Mouse (Mus musculus) heart, adult 8-10 months (tissue): Measurements from ENCODE around the gene Sh3bp4. TPM values are rescaled to one million over a fixed set of nuclear protein-coding genes. Genes with fewer than 3 reads are reported as not detected.

Source experiments
- DNase-seq: peaks from one replicate; pipeline ENCODE4 v3.0.0; 2022; ENCODE audit warnings: low spot score
- total RNA-seq, 4 experiments: library from RNA; stranded (reverse); gene quantifications; 2 replicates each; pipeline ENCODE4 v1.2.4; 2022

The Sh3bp4 gene
- total RNA-seq, 4 experiments from 2014 or later: 7.2 to 13.4 (median 9.7) TPM

DNA sequence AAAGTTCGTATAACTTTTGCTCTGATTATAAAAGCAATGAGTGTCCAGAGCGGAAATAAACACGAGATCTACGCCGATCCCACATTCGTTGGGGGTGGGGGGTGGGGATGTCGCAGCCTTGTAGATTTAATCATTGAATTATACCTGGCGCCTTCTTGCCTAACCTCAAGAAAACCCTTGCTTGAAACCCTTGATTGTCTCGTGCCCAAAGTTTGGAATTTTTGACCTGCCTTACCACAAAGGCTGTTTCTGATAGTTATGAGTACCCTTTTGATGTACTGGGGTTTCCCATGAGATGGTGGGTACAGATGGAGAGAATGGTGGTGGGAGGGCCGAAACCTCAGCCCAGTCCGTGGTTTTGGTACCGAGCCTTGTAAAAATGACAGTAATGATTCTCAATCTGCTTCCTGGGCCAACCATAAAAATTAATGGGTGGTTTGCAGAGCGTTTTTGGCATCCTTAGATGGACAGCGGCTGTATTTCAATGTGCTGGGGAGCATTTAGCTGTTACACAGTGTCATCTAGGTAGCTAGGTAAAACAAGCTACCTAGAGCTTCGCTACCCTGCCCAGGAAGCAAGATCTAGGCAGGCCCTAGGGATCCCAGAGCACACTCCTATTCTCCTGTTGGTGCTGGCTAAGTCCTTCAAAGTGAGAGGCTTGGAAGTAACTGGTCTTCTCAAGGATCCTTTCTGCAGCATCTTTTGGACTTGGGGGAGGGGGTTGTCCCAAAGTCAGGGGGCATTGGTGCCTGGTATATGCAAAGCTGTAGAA, 1.3 kb downstream of the Sh3bp4 start:
- DNase-seq: no peak

DNA sequence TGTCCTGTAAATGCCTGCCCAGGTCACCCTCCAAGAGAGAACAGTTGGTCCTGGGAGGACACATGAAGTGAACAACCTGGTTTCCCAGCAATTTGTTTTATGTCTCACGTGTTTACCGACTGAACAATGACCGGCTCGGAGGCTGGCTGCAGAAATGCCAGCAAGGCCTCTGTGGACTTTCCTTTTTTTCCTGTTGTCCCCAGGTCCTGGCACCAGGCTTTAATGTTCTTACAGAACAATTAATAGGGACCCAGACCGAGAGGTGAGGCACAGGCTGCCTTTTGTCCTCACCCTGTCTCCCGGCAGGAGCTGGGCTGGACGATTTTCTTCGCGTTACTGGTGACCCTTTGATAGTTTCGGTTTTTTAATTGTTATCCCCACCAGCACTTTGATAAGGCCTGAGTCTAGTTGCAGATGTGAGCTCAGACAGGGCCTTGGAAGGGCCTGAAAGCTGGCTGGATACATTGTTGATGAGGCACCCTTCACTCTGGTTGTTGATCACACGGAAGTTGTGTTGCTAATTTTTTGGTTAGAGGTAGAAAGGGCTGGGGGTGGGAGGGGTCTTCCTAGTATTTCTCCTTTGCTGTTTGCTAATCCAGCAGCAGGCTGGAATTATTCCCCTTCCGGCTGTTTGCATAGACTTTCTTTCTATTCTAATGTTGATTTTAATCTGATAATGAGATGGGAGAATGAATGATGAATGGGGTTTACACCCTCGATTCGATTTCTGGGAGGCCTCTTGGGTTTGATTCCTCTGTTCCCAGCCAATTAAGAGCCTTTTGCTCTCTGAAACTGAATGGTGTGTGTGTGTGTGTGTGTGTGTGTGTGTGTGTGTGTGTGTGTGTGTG, 2.2 kb downstream of the Sh3bp4 start:
- DNase-seq: no peak

DNA sequence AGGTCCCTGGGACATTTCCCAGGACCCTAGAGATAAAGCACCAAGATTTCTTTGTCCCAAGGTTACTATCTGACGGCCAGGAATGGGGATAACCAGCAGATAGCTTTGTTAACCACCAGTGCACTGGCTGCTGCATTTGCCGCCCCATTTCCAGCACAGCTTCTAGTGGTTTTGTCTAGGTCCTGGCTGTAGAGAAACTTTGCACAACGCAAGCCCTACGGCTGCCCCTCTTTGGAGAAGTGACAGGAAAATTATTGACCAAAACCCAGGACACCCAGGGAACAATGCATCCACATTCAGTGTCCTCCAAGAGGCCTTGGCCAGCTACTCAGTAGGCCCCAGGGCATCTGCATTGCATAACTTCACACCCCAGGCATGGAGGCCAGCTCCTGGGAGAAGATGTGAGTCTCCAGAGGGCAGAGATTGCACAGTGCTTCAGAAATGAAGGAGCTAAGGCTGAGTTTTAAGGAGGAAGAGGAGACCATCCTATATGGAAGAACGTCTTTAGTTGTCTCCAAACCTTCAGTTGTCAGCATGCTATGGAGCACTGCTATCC, 3.2 kb downstream of the Sh3bp4 start:
- no peak for DNase-seq

DNA sequence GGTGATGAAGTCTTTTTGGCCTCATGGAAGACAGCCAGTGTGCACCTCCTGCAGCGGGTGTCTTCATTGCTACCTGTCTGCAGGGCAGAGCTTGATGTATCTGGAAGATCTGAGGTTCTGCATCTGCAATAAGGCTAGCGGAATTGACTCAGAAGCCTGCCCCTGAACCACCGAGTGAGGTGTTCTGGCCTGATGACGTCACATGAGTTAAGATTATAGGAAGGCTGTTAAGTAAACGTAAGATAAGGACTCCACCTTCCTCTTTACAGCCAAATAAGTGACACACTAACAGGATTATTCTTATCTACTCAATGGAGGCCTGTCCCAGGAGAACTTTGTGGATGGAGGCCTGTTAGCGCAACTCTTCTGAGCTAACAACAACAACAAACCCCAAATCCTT, 4.5 kb downstream of the Sh3bp4 start:
- DNase-seq: no peak

DNA sequence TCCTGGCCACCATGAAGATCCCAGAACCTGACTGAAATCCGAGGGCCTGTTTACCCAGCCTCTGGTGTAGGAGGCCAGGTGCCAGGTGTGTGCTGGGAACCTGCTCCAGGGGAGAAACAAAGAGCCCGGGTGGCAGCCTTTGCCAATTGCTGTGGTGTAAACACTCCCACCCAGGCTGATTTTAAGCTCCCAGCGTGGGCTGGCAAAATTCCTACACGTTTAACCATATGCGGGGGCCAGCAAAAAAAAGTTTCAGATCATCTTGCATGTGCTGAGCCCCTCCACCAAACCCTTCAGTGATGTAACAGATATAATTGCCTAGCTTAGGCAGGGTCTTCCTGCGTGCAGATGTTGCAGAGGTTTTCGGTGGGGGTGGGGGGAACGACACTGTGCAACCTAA, 4.9 kb downstream of the Sh3bp4 start:
- no peak for DNase-seq

DNA sequence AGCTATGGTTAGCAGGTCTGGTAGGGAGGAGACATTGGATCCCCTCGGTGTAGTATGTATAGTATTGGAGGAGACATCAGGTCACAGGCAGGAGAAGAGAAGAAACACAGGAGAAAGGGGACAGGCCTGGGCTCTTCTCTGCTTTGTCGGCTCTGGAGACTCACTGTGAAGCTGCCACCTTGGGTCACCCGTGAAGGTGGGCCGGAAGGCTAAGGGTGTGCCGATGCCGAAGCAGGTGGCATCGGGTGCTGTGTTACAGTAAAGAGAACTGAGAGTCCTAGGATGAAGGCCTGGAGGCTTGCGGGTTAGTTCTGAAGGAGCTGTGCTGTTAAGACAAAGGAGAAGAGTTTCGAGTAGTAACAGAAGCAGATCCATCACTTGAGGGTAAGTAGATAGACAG, 6.6 kb downstream of the Sh3bp4 start:
- DNase-seq: no peak

DNA sequence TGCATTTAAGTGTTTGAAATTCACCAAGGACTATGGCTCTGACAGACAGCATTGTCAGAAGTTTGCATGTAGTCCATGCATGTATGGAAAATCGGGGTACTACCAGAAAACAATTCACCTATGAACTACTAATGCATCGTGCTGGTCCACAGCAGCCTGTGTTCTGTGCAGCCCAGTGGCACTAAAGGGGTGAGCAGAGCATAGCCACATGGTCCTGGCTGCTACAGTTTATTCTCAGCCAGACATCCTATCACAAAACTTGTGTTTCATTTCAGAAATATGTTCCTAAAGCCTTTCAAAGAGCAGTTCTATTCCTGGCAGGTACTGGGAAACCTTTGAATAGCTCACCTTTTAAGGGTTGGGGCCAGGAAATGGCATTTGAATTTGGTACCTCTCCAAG, 8.0 kb downstream of the Sh3bp4 start:
- DNase-seq: no peak

DNA sequence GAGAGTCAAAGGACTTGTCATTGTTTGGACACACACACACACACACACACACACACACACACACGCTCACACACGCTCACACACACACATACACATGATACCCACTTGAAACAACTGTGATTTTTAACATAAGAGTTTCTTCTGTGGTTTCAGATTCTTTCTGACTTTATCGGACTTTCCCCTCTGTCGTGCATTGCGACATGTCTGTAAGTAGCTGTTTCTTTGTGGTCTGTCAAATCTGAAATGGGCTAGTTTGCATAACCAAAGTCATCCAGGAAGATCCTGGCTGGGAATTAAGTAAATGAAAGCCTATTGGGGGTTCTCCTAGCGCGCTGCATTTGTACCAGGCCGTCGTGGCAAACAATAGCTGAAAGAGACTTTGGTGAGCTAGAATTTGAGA, 8.5 kb downstream of the Sh3bp4 start:
- no peak for DNase-seq

DNA sequence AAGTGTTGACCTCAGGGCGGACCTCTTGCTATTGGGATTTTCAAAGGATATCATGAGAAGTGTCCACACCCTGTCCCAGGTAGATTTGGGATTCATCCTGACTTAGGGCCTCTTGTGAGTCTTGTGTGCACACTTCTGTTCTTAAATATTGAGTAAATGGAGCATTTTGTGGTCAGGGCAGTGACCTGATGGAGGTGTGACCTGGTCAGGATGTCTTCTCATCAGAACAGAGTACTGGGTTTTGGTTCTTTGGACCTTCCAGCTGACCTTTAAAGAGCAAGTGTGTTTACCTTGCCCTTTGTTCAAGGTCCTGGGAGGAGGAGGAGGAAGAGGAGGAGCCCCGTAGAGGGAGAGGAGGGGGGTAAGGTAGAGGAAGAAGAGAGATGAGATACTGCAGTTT, 9.0 kb downstream of the Sh3bp4 start:
- DNase-seq: no peak

DNA sequence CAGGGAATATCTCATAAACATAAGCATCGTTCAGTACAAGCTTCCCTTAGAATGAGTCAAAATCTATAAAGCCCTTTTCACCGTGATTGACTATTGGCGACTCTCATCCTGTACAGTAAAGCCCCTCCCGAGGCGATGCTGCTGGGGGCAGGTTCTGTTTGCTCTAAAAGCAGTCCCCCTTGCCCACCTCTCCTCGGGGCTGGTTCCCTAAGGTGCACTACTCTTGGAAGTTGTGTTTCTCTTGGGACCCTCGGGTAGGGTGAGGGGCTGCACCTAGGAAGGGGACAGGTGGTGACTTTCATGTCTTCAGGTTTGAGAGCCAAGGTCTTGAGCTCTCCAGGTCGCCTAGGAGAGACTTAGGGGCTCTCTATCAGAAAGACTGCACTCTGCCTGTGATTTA, 10.2 kb downstream of the Sh3bp4 start:
- DNase-seq: no peak

DNA sequence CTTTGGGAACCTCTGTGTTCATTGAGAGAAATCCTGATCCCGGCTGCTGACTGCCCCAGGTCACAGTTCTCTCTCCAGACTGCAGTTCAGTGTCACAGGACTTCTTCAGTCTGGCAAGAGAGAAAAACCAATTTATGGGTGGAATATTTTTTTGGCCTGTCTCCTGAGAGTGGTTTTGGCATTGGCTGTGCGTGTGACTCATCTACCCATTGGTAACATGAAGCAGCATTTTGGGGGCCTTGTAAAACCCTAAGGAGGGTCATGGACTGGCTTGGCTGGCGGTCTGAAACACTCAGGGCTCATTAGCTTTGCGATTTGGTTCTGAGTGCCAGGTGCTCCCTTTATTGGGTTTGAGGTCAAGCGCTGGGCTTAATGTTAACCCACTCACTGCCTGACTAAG, 10.6 kb downstream of the Sh3bp4 start:
- no peak for DNase-seq

DNA sequence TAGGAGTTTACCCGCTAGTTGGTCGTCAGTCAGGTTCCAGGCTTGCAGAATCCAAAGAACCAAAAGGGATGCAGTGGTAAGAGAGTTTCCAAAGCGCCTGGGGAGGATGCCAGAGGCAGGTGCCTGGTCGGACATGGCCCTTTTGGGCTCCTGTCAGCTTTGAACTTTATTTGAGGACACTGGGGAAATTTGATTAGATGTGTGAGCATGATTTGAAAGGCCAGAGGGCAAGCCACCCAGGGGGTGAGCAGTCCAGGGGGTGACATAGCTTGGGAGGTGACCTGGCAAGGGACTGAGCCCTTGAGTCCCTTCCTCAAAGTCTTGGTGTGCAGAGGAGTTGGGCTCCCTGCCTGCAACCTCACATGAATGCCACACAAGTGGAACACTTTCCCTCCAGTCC, 11.2 kb downstream of the Sh3bp4 start:
- DNase-seq: no peak

DNA sequence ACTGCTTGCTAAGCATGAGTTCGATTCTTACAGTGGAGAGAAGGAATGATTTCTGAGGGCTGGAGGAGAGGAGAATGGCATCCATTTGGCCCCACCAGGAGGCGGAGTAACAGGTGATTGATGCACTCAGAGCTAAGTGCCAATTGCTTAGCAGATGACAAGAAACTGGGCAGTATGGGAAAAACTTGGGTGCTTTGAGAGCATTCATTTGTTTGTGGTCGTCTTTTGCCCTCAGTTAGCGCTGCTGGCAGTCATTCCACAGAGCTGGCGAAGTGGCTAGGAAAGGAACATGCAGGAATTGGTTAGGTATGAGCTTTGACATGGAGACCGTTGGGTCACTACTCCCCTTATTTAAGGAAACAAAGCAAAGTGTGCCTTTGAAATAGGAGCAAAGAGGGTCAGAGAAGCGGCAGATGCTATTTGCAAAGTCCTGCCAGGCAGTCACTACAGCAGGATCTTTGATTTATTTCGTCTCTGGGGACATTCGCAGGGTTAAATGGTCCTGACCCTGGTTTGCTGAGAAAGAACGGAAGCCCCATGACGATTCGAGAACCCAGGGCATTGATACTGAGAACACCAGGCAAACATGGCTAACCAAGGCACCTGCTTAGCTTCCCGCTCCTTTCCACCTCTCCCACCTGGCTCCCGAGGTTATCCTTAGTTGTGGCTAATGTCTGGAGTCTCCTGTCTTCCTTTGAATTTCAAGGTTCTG, 12.1 kb downstream of the Sh3bp4 start:
- no peak for DNase-seq

DNA sequence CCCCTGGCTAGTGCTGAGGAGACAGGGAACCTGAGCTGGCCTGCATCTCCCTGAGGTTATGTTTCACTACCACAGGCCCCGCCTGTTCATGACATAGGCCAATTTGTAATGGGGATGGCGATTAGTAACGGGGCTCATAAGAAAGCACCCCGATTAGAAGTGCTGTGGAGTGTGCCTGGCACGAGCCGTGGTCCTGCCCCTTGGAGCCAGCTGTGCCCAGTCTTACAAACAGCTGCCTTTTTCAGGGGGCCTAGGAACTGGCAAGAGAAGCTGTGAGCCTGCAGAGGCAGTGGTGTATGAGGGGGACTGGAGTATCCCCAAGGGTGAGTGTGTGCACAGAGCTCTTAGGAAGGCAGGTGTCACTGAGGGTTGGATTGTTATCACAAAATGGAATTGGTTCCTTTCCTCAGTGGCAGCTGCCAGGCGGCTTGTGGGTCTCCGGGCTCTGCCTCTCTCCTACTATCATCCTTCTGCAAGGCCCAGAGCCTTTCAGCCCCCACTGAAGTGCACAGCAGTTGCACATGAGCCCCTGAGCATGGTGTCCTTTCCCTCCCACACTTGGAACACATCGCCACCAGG, 16.4 kb downstream of the Sh3bp4 start:
- no peak for DNase-seq

DNA sequence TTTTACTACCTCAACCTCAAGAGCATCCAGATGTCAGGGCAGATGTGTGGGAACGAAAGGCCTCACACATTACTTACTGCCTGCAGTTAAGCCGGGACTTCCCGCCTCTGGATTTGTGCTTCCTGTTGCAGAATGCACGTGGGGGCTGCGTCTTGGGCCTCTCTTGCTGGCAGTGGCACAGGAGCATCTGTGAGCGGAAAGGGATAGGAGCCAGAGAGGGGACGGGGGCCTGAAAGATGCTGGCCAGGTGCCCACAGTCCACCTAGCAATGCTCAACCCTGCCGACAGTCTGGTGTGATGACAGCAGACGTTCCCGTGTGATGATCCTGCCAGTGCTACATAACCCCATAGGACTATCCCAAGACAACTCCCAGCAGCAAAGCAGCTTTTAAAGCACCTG, 17.9 kb downstream of the Sh3bp4 start:
- no peak for DNase-seq

DNA sequence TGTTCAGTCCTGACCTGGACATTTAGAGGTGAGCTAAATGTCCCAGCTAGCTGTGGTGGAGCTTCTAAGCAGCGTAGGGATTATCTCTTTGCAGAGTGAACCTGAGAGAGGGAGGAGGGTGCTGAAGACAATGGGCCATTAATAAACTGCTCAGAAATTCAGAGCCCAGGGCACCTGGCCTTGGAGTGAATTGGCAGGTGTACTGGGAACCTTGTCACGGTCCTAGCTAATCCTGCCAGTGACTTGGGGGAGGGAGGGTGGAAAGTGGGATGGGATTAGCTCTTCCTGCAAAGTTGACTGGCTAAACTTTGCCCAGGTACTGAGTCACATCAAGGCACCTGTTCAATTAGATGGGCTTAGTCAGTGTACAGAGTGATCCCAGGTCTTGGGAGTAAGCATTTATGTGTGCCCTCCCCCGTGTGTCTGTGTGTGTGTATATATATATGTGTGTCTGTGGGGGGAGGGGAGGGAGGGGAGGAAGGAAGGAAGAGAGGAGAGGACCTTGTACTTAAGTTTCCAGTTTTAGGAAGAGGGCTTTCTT, 18.6 kb downstream of the Sh3bp4 start:
- DNase-seq: no peak

DNA sequence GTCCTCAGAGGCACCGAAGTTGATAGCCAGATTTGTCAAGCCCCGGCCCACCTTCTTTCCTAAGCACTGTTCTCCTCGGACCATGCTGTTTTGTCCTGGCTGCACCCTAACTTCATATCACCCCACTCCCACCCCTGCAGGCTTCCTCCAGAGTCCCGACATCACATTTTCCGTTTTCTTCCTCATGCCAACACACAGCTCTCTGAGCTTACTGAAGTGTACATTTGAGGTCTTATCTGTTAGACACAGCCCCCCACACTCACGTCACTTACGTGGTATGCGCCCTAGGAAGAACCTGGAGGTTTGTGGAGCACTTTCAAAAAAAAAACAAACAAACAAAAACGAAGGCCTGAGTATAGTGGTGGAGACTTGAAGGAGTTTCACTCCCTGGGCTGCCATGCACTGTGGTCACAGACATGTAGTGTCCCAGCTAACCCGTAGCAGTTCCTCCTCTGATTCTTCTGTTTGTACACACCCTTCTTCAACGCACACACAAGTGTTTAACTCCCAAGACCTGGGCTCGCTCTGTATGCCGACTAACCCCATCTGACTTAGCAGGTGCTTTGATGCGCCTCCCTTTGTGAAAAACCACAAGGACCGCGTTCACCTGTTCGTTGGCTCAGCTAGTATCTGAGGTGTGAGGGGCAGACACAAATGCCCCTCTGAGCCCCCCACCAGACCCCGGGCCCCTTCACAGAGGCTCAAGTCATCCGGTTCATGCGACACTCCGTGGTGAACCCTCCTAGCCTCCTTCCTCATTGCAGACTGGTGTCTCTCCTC, 19.8 kb downstream of the Sh3bp4 start:
- DNase-seq: no peak

DNA sequence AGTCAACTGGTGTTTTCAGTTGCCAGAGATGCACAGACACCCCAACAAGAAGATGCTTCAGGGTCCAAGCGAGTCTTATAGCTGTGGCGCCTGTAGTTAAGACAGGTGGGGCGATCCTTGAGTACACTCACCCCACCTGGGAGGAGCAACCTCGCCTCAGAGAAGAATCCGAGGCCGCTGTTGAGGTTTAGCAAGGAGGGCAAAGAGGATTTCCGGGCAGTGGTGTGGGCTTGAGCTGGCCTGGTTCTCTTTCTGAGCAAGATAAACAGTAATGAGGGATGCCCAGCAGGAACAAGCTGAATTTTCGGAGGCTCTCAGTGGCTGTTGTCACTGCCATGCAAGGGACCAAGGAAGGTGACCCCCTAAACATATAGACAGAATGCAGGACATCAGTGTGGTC, 20.5 kb downstream of the Sh3bp4 start:
- DNase-seq: no peak

DNA sequence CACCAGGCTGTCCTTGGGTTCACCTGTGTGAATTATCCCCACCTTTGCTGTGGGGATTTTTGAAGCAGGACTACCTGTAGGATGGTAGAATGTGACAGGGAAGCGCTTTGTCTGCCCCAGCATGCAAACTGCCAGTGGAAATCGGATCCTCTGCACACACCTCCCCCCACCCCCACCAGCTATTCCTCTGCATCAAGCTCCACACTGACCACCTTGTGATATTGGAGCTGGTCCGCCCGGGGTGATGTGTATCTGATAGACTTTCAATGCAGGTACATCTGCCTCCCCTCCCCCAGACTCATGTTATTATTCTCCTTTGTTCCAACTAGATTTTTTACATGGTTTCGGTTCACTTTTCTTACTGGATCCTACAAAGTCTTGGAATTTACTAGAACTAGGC, 21.8 kb downstream of the Sh3bp4 start:
- DNase-seq: no peak

DNA sequence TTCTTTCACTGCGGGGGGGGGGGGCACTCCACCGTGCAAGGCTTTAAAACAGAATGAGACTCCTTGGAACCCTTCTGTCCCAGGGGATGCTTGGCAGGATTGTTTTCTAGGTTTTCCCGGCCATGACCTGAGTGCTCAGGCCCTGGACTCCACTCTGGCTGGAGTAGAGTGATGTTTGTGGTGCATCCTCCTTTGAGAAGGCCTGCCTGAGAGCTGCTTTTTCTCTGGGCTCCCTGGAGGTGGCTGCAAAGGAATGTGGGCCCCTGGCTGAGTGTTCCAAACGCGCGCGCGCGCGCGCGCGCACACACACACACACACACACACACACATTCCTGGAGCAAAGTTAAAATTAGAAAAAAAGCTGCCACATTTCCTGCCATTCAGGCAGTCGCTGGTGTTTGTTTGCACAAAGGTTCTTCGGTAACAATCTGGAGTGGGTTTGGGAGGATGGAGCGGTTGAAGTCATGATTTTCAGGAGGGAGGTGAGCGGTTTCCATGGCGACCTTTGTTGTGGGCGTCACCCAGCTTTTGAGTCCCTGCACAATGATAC, 22.3 kb downstream of the Sh3bp4 start:
- peak; percentile 68 for DNase-seq
